Mouse (Mus musculus): ENCODE measurements around the gene Synpr. TPM values are rescaled to one million over a fixed set of nuclear protein-coding genes. Genes with fewer than 3 reads are reported as not detected.

The Synpr gene
- total and polyA plus RNA-seq, 3 experiments: not detected

DNA sequence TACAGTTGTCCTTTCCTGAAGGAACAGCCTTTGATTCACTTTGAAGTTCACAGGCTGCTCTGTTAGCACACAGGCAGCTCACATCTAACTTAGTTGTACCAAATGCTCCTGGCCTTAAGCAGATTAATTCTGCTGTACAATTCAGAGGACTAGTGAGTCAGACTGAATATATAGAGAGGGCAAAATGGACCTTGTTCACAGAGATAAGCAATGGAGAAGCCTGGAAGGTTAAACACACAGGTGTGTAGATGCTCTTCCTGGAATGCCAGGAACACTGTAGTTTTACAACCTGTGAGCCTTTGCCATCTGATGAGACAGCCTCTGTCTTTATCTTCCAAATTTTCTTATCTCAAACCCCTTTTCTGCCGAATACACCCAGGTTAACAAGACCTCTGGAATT, 29.7 kb downstream of the Synpr start:
- H3K27ac ChIP-seq (ENCODE audit: insufficient read depth, low read depth): no peak overlapping the region
- in situ Hi-C loops (cut with MboI; ENCODE audit: low pct_ligation_motif_present, low pct_unique_long_range_greater_than_20kb, low sequenced_read_pairs): no loop called here
- dilution Hi-C loops (cut with MboI; ENCODE audit: extremely low pct_ligation_motif_present, extremely low pct_unique_long_range_greater_than_20kb, low sequenced_read_pairs): no loop called here
- H3K9ac ChIP-seq (ENCODE audit: insufficient read depth, low read depth): no peak overlapping the region
- H3K9me3 ChIP-seq (replicated peaks; ENCODE audit: low read length): no peaks in the 10 kb centered on the region
- H3K4me2 ChIP-seq (ENCODE audit: insufficient read depth, low read depth, poor library complexity, severe bottlenecking): no peak overlapping the region
- DNase-seq (ENCODE audit: extremely low read depth): no peak
- no peaks in the 10 kb centered on the region for H3K36me3 ChIP-seq (replicated peaks in 1 of 2; ENCODE audit: control insufficient read depth in 1 of 2, insufficient read depth in 1 of 2, low read length in 1 of 2)
- H3K27me3 ChIP-seq (replicated peaks): no peaks in the 10 kb centered on the region
- H3K4me1 ChIP-seq (ENCODE audit: control insufficient read depth in 1 of 2, insufficient read depth in 2 of 2): no peaks in the 10 kb centered on the region
- TF ChIP-seq RCOR1 (conservative IDR thresholded peaks at IDR 0.05; ENCODE audit: low read depth, low read length): no peak
- TF ChIP-seq CHD2 (IDR thresholded peaks at IDR 0.05; ENCODE audit: low read length): no peak
- TF ChIP-seq JUND (conservative IDR thresholded peaks at IDR 0.05; ENCODE audit: low read depth, low read length): no peak
- TF ChIP-seq MEF2A (IDR thresholded peaks at IDR 0.05; ENCODE audit: borderline replicate concordance, low read depth, low read length): no peak
- TF ChIP-seq MAZ (IDR thresholded peaks at IDR 0.05; ENCODE audit: low read depth, low read length): no peak
- TF ChIP-seq NELFE (IDR thresholded peaks at IDR 0.05; ENCODE audit: low read depth, low read length): no peak
- no peak for TF ChIP-seq E2F4 (IDR thresholded peaks at IDR 0.05; ENCODE audit: insufficient replicate concordance, low read depth, low read length)
- TF ChIP-seq JUN (IDR thresholded peaks at IDR 0.05; ENCODE audit: insufficient read depth, low read depth, low read length): no peak
- TF ChIP-seq MAX (IDR thresholded peaks at IDR 0.05; ENCODE audit: low read length): no peak
- TF ChIP-seq ZNF384 (IDR thresholded peaks at IDR 0.05; ENCODE audit: low read depth, low read length): no peak
- TF ChIP-seq MYC (IDR thresholded peaks at IDR 0.05; ENCODE audit: low read depth, low read length): no peak
- TF ChIP-seq ZC3H11A (IDR thresholded peaks at IDR 0.05; ENCODE audit: low read depth, low read length): no peak
- TF ChIP-seq HCFC1 (IDR thresholded peaks at IDR 0.05; ENCODE audit: low read depth, low read length): no peak
- TF ChIP-seq IRF4 (IDR thresholded peaks at IDR 0.05; ENCODE audit: low read depth, low read length): no peak
- TF ChIP-seq TCF12 (IDR thresholded peaks at IDR 0.05; ENCODE audit: low read depth, low read length): no peak
- no peak for TF ChIP-seq GABPA (IDR thresholded peaks at IDR 0.05; ENCODE audit: insufficient replicate concordance, low read depth, low read length)
- TF ChIP-seq SIN3A (IDR thresholded peaks at IDR 0.05; ENCODE audit: low read length): no peak
- no peak for TF ChIP-seq BHLHE40 (IDR thresholded peaks at IDR 0.05; ENCODE audit: low read depth, low read length)
- H3K4me3 ChIP-seq (replicated peaks in 1 of 3; ENCODE audit: low read depth in 2 of 3, low read length in 2 of 3, poor library complexity in 1 of 3): no peak overlapping the region
- H3K79me2 ChIP-seq (replicated peaks; ENCODE audit: control insufficient read depth, extremely low read depth, insufficient read depth, poor library complexity, severe bottlenecking): no peaks in the 10 kb centered on the region

DNA sequence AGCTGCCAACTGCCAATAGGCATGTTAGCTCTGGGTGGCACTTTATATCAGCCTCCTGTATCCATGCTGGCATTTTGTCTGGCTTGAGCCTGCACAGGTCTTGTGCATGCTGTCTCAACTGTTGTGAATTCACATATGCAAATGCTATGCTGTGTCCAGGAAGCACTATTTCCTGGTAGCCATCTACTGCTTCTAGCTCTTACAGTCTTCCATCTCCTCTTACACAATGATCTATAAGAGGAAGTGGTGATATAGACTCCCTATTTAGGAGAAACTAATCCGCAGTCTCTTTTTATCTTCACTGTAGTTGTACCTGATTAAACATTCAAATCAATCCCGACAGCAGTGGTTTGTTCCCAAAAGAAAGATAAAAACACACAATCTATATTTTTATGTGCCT, 43.9 kb downstream of the Synpr start:
- Histone ChIP-seq H3K9me3 (replicated peaks; ENCODE audit: low read length) (no peaks in the 10 kb centered on the region), H3K27ac (ENCODE audit: insufficient read depth, low read depth) (no peak overlapping the region), H3K4me3 (replicated peaks in 1 of 3; ENCODE audit: low read depth in 2 of 3, low read length in 2 of 3, poor library complexity in 1 of 3) (no peak overlapping the region), H3K4me1 (ENCODE audit: control insufficient read depth in 1 of 2, insufficient read depth in 2 of 2) (0 out of 4 replicates have a peak, but pooled peaks cover 0 to 8% of the 10 kb centered on the region in 2 experiments), H3K4me2 (ENCODE audit: insufficient read depth, low read depth, poor library complexity, severe bottlenecking) (no peak overlapping the region), H3K79me2 (replicated peaks; ENCODE audit: control insufficient read depth, extremely low read depth, insufficient read depth, poor library complexity, severe bottlenecking) (no peaks in the 10 kb centered on the region), H3K36me3 (replicated peaks in 1 of 2; ENCODE audit: control insufficient read depth in 1 of 2, insufficient read depth in 1 of 2, low read length in 1 of 2) (no peaks in the 10 kb centered on the region), H3K9ac (ENCODE audit: insufficient read depth, low read depth) (no peak overlapping the region), H3K27me3 (replicated peaks) (no peaks in the 10 kb centered on the region)
- no peak for DNase-seq (ENCODE audit: extremely low read depth)
- TF ChIP-seq CHD1 (IDR thresholded peaks at IDR 0.05; ENCODE audit: low read depth, low read length) (no peak), MAX (IDR thresholded peaks at IDR 0.05; ENCODE audit: low read length) (no peak), MEF2A (IDR thresholded peaks at IDR 0.05; ENCODE audit: borderline replicate concordance, low read depth, low read length) (no peak), RCOR1 (conservative IDR thresholded peaks at IDR 0.05; ENCODE audit: low read depth, low read length) (no peak), HCFC1 (IDR thresholded peaks at IDR 0.05; ENCODE audit: low read depth, low read length) (no peak), RAD21 (IDR thresholded peaks at IDR 0.05; ENCODE audit: low read depth, low read length) (no peak), MXI1 (IDR thresholded peaks at IDR 0.05; ENCODE audit: low read depth, low read length) (no peak), USF1 (IDR thresholded peaks at IDR 0.05; ENCODE audit: low read depth, low read length) (no peak), ZC3H11A (IDR thresholded peaks at IDR 0.05; ENCODE audit: low read depth, low read length) (no peak), CTCF (conservative IDR thresholded peaks at IDR 0.05 in 1 of 2, IDR thresholded peaks at IDR 0.05 in 1 of 2; ENCODE audit: low read depth in 2 of 2, low read length in 2 of 2) (no peak), SIN3A (IDR thresholded peaks at IDR 0.05; ENCODE audit: low read length) (no peak)
- dilution Hi-C loops (cut with MboI; ENCODE audit: extremely low pct_ligation_motif_present, extremely low pct_unique_long_range_greater_than_20kb, low sequenced_read_pairs) (no loop called here), in situ Hi-C loops (cut with MboI; ENCODE audit: low pct_ligation_motif_present, low pct_unique_long_range_greater_than_20kb, low sequenced_read_pairs) (no loop called here)

Data from CH12.LX (cell line).